In genomic region chr17:57011236-57012141, GRCm38 (mm10) we compare ENCODE assay signal across 8 mouse cellular contexts. TPM values are rescaled to one million over a fixed set of nuclear protein-coding genes. Genes with fewer than 3 reads are reported as not detected.
A peak's percentile ranks its signal among the peaks of the same experiment; 100 is the strongest.
DNase-seq lines count a peak whose midpoint lies in the region; ATAC-seq lines count a peak whose summit lies in the region.

Gene Gtf2f1 (minus strand): TSS chr17:57011288.
Gene Gm17949 (plus strand): TSS chr17:57011469.

- DNase-seq in adrenal gland, adult 18-20 months (ENCODE audit: low spot score in 2 of 2), result peak; percentile 82 to 86
- DNase-seq in embryo, embryonic 11 days, result peak; percentile 99
- DNase-seq in gastrocnemius, postnatal 25 days, result peak; percentile 95
- DNase-seq in intestine, embryonic 14.5 days (ENCODE audit: low spot score), result peak; percentile 99
- DNase-seq in left cerebral cortex, postnatal 14 days (ENCODE audit: low spot score in 2 of 2), result peak; percentile 98
- peak; percentile 100 for DNase-seq in mesoderm, embryonic 11.5 days (ENCODE audit: low read depth, low spot score)
- DNase-seq in right cerebral cortex, postnatal 36 days (ENCODE audit: low spot score in 2 of 2), result peak; percentile 94 to 96
- peak; percentile 98 for DNase-seq in yolk sac, embryonic 10.5 days (ENCODE audit: low spot score)

- no peaks in the 10 kb centered on the region for H3K27me3 ChIP-seq in intestine, embryonic 14.5 days (replicated peaks; ENCODE audit: control insufficient read depth, insufficient read depth, low read length)

- peak within 1 kb of the TSS; percentile 93 for H3K27ac ChIP-seq in intestine, embryonic 14.5 days (ENCODE audit: low read depth)

- peak; percentile 95 for ATAC-seq in intestine, embryonic 14.5 days (replicated peaks; ENCODE audit: low FRiP score, low TSS enrichment, low read depth)

- H3K36me3 ChIP-seq in intestine, embryonic 14.5 days (ENCODE audit: control insufficient read depth, insufficient read depth, low read length), result peaks cover 29% of the 10 kb centered on the region

- intact Hi-C loops in left cerebral cortex, postnatal 14 days (cut with DNase I), result loop anchor here (5.0 kb wide), 1 partner anchor 321 kb away; no protein-coding TSS in a partner anchor

- H3K4me2 ChIP-seq in intestine, embryonic 14.5 days (ENCODE audit: low read length), result peak within 1 kb of the TSS; percentile 96

- H3K4me1 ChIP-seq in intestine, embryonic 14.5 days (replicated peaks; ENCODE audit: control insufficient read depth, insufficient read depth, low read length), result peaks cover 11% of the 10 kb centered on the region; the same call in 1 of the 2 replicates

- under 1% methylated on average over 51 of the region's 51 CpGs for WGBS in intestine, embryonic 14.5 days

- H3K4me3 ChIP-seq in intestine, embryonic 14.5 days (ENCODE audit: low read depth, low read length), result peak within 1 kb of the TSS; percentile 65

- H3K9me3 ChIP-seq in intestine, embryonic 14.5 days (ENCODE audit: control insufficient read depth, low read length), result no peaks in the 10 kb centered on the region

- H3K9ac ChIP-seq in intestine, embryonic 14.5 days (ENCODE audit: low read length), result peak within 1 kb of the TSS; percentile 77

RNA-seq across cellular contexts. Expression of gene Gtf2f1, which starts in this region (rescaled TPM):
- 10 to 100 TPM; 56.4 to 72.1 TPM for total RNA-seq in adrenal gland, adult 18-20 months (2021)
- total RNA-seq in gastrocnemius, postnatal 25 days (2021), result 10 to 100 TPM; 16.1 to 18.7 TPM
- 60.5 and 64.2 TPM in 2 replicates for polyA plus RNA-seq in intestine, embryonic 14.5 days (2014; fragmentation: Nextera tagmentation; extraction: Ambion mirVana)
- total RNA-seq in left cerebral cortex, postnatal 14 days (2021), result 10 to 100 TPM; 54.9 to 58.4 TPM

RNA-seq across cellular contexts. Expression of gene Gm17949, which starts in this region (rescaled TPM):
- under 1 TPM in 1 of 2 experiments, not detected in 1; 0.26 TPM for total RNA-seq in adrenal gland, adult 18-20 months (2021)
- total RNA-seq in gastrocnemius, postnatal 25 days (2021), result not detected
- 0.15 and 0.20 TPM in 2 replicates for polyA plus RNA-seq in intestine, embryonic 14.5 days (2014; fragmentation: Nextera tagmentation; extraction: Ambion mirVana)
- total RNA-seq in left cerebral cortex, postnatal 14 days (2021), result under 1 TPM in 1 of 2 experiments, not detected in 1; 0.30 TPM

Comparison
In these comparisons a context has a peak if more than half of its experiments do, and no peak if none do; other contexts are left out.
1. Peak in every context shown above with its lines: DNase-seq, ATAC-seq, H3K4me3 ChIP-seq and H3K27ac ChIP-seq.